Mouse (Mus musculus): ENCODE data around the gene Trir.

DNA sequence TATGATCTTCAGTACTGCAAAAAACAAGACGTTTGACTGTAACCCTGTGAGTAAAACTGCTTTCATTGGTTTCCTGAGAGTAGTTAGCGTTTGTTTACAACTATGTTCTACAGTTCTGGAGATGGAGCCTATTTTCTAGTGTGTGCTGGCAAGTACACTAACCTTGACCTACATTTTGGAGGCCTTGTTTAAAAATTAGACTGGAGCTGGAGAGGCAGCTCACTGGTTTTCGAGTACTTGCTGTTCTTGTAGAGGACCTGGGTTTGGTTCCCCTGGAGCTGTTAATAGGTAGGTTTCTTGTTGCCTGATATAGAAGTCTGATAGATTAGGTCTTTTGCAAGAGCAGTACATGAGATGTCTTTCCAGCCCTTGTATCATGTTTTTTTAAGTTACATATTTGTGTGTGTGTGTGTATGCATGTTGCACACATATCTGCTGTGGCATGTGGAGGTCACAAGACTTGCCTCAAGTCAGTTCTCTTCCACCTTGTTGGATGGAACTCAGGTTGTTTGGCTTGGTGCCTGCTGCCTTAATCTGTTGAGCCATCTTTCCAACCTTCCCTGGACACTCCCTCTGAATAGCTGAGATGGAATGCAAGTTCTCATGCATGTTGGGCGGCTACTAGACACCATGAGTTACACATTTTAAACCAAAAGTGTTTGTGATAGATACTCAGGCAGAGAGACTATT is 6.1 kb downstream of the Trir start:
- TF ChIP-seq CTCF (IDR thresholded peaks at IDR 0.05; ENCODE audit: insufficient read depth, low read depth, low read length) (no peak), POLR2A (IDR thresholded peaks at IDR 0.05; ENCODE audit: insufficient read depth, low read depth, low read length) (no peak)

All from olfactory bulb, adult 2 months (tissue).